Mouse (Mus musculus) heart, adult 2 months (tissue): Measurements from ENCODE around the gene Tango2. TPM values are rescaled to one million over a fixed set of nuclear protein-coding genes. Genes with fewer than 3 reads are reported as not detected.
"Not testable (repeated sequence)": the region's sequence is repeated elsewhere in the genome, so short reads cannot be mapped to it uniquely, and the experiment has no call there.

Experiments used
- DNase-seq, 2 experiments: peaks; one replicate each; pipeline ENCODE4 v3.0.0; 2021
- H3K27ac ChIP-seq: fragments of 200-600 bp; 2 replicates; pipeline ENCODE4 v1.8.1; 2022
- H3K27me3 ChIP-seq: fragments of 200-500 bp; 2 replicates; pipeline ENCODE4 v1.6.1; 2012; ENCODE audit warnings: mild to moderate bottlenecking, low read length, inconsistent platforms, mixed read lengths; ENCODE audit not compliant: control insufficient read depth, insufficient read depth
- H3K36me3 ChIP-seq: fragments of 200-500 bp; 2 replicates; pipeline ENCODE4 v1.6.1; 2012; ENCODE audit warnings: low read length, inconsistent platforms; ENCODE audit not compliant: control insufficient read depth, insufficient read depth
- H3K4me1 ChIP-seq: fragments of 200-500 bp; 2 replicates; pipeline ENCODE4 v1.6.1; 2011; ENCODE audit warnings: low read length; ENCODE audit not compliant: control insufficient read depth, insufficient read depth
- H3K4me3 ChIP-seq: fragments of 200-600 bp; 2 replicates; pipeline ENCODE4 v1.8.1; 2022
- H3K79me2 ChIP-seq: fragments of 200-500 bp; replicated peaks from 2 replicates; pipeline ENCODE4 v1.6.1; 2012; ENCODE audit warnings: mild to moderate bottlenecking, inconsistent platforms, low read length, moderate library complexity, mixed read lengths; ENCODE audit not compliant: control insufficient read depth, insufficient read depth
- H3K9ac ChIP-seq: fragments of 200-500 bp; 2 replicates; pipeline ENCODE4 v1.6.1; 2012; ENCODE audit warnings: low read depth, mild to moderate bottlenecking, control low read depth, inconsistent platforms, low read length, mixed read lengths
- CTCF ChIP-seq: fragments of 200-600 bp; IDR thresholded peaks from 2 replicates; pipeline ENCODE4 v1.8.1; 2022; ENCODE audit warnings: antibody characterized with exemption, mild to moderate bottlenecking, moderate library complexity
- EP300 ChIP-seq: fragments of 200-500 bp; IDR thresholded peaks from 2 replicates; pipeline ENCODE4 v1.6.1; 2011; ENCODE audit warnings: low read depth, low read length, control low read depth; ENCODE audit not compliant: insufficient read depth
- POLR2A ChIP-seq: fragments of 200-500 bp; IDR thresholded peaks from 2 replicates; pipeline ENCODE4 v1.6.1; 2011; ENCODE audit warnings: mild to moderate bottlenecking, low read depth, low read length, control low read depth; ENCODE audit not compliant: insufficient read depth
- WGBS: fragments of 180-500 bp; shearing (Covaris S2); methylation state at CpG from one replicate; pipeline ENCODE4 v1.1.7; 2018; 5-methylcytosine and 5-hydroxymethylcytosine counted together
- intact Hi-C: fragments of 180-260 bp; cut with DNase I; formaldehyde crosslinking; loops from one replicate; pipeline ENCODE4 v1.15.1; 2025
- polyA plus RNA-seq: library from polyadenylated mRNA; depleted of rRNA; stranded (reverse); fragments of >200 nt; gene quantifications from 2 replicates; pipeline ENCODE4 v1.2.3, GENCODE M21; 2012
- total RNA-seq, 2 experiments: library from RNA; stranded (reverse); gene quantifications; 2 replicates each; pipeline ENCODE4 v1.2.3; 2021

Gene Tango2
- total and polyA plus RNA-seq, 3 experiments, result 173 to 283 (median 181) TPM

DNA sequence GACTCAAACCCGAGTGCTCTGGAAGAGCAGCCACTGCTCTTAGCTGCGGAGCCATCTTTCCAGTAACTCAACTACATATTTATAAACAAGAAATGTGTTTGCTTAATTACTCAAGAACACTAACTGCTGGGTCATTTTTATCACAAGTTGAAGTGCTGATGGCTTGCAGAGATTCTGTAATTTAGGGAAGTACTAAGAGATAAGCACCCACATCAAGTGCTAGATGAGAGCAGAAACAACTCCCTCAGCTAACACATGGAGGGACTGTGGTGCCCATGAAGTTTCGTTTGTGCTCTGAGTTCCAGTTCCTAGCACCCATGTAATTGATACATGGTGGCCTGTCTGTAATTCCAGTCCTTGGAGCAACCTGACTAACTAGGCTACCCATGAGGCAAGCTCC lies 28.9 kb downstream of the Tango2 start:
- intact Hi-C loops, result no loop called here
- no peaks in the 10 kb centered on the region for H3K79me2 ChIP-seq
- no peaks in the 10 kb centered on the region for H3K36me3 ChIP-seq
- no peak overlapping the region for H3K9ac ChIP-seq
- no peak overlapping the region for H3K27ac ChIP-seq
- no peaks in the 10 kb centered on the region for H3K4me1 ChIP-seq
- DNase-seq, result no peak
- H3K4me3 ChIP-seq, result no peak overlapping the region
- TF ChIP-seq POLR2A (no peak), EP300 (no peak), CTCF (no peak)
- WGBS, result 85% methylated on average over 3 of the region's 3 CpGs
- H3K27me3 ChIP-seq, result no peaks in the 10 kb centered on the region

DNA sequence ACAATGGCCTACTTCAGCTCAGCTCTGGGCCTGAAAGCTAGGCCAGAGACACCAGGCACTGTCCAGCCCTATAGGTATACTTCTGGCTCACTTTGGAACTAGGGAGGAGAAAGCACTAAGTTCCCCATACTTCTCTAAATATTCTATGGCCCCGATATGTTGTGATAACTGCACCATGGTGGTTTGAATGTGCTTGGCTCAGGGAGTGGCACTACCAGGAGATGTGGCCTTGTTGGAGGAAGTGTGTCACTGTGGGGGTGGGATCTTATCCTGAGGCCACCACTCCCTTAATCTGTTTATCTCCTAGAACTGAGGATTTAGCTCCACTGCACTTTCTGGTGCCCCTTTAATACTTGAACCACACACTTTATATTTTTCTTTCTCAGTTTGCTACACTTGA lies 39.7 kb downstream of the Tango2 start:
- no peaks in the 10 kb centered on the region for H3K27me3 ChIP-seq
- no peak overlapping the region for H3K27ac ChIP-seq
- H3K79me2 ChIP-seq, result no peaks in the 10 kb centered on the region
- no peaks in the 10 kb centered on the region for H3K36me3 ChIP-seq
- intact Hi-C loops, result no loop called here
- no peak for DNase-seq
- H3K4me1 ChIP-seq, result no peaks in the 10 kb centered on the region
- WGBS, result 77% methylated on average over 1 of the region's 1 CpGs
- no peak overlapping the region for H3K9ac ChIP-seq
- TF ChIP-seq CTCF (no peak), POLR2A (no peak), EP300 (no peak)
- no peak overlapping the region for H3K4me3 ChIP-seq

DNA sequence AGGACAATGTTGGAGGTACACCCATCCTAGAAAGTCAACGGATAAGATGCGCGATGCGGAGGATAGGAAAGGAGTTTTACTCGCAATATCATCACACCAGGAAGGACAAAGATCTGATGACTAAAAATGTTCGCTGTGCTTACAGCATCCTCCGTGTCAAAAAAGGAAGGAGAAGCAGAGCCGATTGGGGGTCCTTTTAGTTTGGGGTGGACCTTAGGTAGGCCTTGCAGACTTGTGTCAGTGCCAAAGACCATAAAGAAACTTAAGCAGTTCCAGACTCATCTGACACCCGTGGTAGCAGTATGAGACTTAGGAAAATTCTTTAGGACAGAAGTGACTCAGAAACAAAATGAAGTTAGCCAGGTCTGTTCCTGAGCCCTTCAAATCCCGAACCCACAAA lies 58.3 kb downstream of the Tango2 start:
- H3K4me1 ChIP-seq, H3K27me3 ChIP-seq, DNase-seq, H3K79me2 ChIP-seq, H3K36me3 ChIP-seq: not testable (repeated sequence)
- H3K27ac ChIP-seq, result peak overlapping the region; percentile 27; the same call in 1 of the 2 replicates
- H3K4me3 ChIP-seq, result peak overlapping the region; percentile 35
- WGBS, result 1% methylated on average over 10 of the region's 10 CpGs
- H3K9ac ChIP-seq, result peak overlapping the region; percentile 33; the same call in 1 of the 2 replicates
- intact Hi-C loops, result loop anchor here (2.0 kb wide), 1 partner anchor 41 kb away; the partner anchor contains the start of genes Ranbp1 and Trmt2a

DNA sequence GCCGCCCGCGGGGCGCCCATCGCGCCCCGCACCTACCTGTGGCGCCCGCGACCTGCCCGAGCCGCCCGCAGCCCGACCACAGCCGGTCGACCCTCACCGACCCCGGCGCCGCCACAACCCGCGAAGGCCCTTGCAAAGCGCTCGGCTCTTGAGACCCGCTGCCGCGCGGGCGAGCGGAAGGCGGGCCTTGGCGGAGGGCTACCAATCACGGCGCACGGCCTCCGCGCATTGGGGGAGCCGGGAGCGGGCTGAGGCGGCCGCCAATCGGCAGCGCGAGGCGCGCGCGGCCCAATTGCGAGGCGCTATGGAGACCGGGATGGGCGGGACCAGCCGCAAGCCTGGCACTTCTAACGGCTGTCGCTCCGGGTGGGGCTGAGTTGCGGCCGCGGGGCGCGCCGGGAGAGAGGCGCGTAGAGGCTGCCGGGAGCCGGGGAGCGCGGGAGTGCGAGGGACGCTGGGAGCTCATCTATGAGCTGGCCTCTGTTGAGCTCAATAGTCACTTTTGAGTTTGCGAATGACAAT lies 58.8 kb downstream of the Tango2 start, which contains the start of gene Dgcr8:
Gene Dgcr8, minus strand, starts transcription at position 180 of the 522 bp plus-strand sequence.
- intact Hi-C loops, result loop anchor here (2.0 kb wide), 1 partner anchor 40 kb away; the partner anchor contains the start of genes Ranbp1 and Trmt2a
- Histone ChIP-seq H3K27me3 (no peaks in the 10 kb centered on the region), H3K27ac (peak within 1 kb of the TSS; percentile 94), H3K4me3 (peak within 1 kb of the TSS; percentile 83), H3K4me1 (peaks cover 9% of the 10 kb centered on the region), H3K9ac (peak within 1 kb of the TSS; percentile 91), H3K79me2 (peaks cover 8% of the 10 kb centered on the region), H3K36me3 (peaks cover 5% of the 10 kb centered on the region)
- whole genome bisulfite sequencing, result 1% methylated on average over 62 of the region's 71 CpGs
- peak; percentile 97 to 100 for DNase-seq
- TF ChIP-seq POLR2A (peak; percentile 62), CTCF (no peak)

DNA sequence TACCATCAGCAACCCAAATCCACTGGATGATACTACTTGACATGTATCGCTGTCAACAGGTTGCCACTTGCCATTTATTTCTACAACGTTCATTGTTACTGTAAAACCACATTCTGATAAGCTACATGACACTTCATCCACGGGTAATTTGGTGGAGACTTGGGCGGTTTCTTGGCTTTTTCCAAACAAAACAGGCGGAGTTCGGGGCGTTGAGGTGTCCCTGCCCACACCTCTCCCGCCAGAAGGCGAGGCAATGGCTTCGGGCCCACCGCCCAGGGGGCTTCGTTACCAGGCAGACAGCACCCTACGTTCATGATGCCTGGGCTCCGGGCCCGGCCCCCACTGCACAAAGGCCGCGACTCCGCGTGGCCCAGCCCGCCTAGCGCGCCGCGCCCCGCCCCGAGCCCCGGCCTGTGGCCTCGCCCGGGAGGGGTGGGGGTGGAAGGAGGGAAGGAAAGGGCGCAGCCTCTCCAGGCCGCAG lies 59.3 kb downstream of the Tango2 start:
- TF ChIP-seq CTCF (no peak), POLR2A (no peak), EP300 (no peak)
- intact Hi-C loops, result loop anchor here (2.0 kb wide), 1 partner anchor 40 kb away; the partner anchor contains the start of genes Ranbp1 and Trmt2a
- Histone ChIP-seq H3K36me3 (peaks cover 5% of the 10 kb centered on the region), H3K79me2 (peaks cover 8% of the 10 kb centered on the region), H3K27me3 (no peaks in the 10 kb centered on the region), H3K4me3 (peak overlapping the region; percentile 83), H3K9ac (peak overlapping the region; percentile 91), H3K4me1 (peaks cover 9% of the 10 kb centered on the region), H3K27ac (peak overlapping the region; percentile 94)
- DNase-seq, result no peak
- WGBS, result under 1% methylated on average over 29 of the region's 31 CpGs

DNA sequence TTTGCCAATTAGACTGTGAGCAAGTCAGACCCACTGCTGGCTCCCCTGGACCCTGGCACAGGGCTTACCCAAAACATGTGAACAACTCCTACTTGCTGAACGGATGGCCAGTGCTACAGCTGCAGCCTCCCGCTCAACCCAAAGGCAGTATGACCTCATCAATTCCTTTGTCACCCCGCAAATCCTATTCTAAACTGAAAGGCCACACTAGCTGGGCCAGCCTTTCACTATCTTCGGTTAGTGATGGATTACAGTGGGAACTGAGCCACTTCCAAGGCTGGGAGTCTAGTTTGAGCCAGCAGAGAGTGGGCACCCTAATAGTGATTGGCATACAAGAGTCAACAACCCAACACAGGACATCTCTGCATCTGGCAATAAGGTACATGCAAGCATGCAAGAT lies 59.7 kb downstream of the Tango2 start:
- peaks cover 9% of the 10 kb centered on the region for H3K4me1 ChIP-seq
- no peaks in the 10 kb centered on the region for H3K27me3 ChIP-seq
- TF ChIP-seq EP300 (no peak), CTCF (no peak), POLR2A (no peak)
- peak overlapping the region; percentile 83 for H3K4me3 ChIP-seq
- WGBS, result 2% methylated on average over 4 of the region's 4 CpGs
- H3K27ac ChIP-seq, result peak overlapping the region; percentile 94
- no peak for DNase-seq
- peaks cover 5% of the 10 kb centered on the region for H3K36me3 ChIP-seq
- intact Hi-C loops, result loop anchor here (2.0 kb wide), 1 partner anchor 39 kb away; the partner anchor contains the start of genes Ranbp1 and Trmt2a
- H3K9ac ChIP-seq, result peak overlapping the region; percentile 91
- peaks cover 8% of the 10 kb centered on the region for H3K79me2 ChIP-seq
